14 mouse cellular contexts compared by ENCODE assay signal in the genomic region with DNA sequence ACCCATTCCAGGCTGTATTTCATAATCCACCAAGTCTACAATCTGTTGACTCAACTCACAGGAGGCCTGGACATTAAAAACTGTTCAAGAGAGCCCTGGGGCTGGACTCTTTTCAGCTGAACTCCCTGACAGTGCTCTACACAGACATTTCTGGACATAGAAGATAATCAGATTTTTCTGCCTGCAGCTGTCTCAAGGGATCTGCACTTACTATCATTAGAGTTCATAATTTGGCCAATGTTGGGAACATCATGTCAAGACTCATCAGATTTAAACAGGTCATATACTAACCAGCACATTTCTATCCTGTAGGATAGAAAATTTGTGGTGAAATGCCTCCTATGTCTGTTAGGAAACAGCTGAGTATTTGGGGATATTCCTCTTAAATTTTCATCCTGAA.
DNase-seq lines count a peak whose midpoint lies in the region.
"Had no signal": no experiment of that assay in that cellular context is flagged by ENCODE, and none has a peak within 500 bp of the region (broad histone marks: within the 10 kb centered on the region; RNA-seq: fewer than 3 reads in every experiment).

No protein-coding gene starts in this region.

- DNase-seq in MN1 (ENCODE audit: low spot score): peak; percentile 91
- no peak for DNase-seq in frontal cortex, postnatal 10 days (ENCODE audit: low spot score in 2 of 2)
- DNase-seq: adrenal gland, adult 2 months; adrenal gland, adult 8-10 months; adrenal gland, postnatal 10 days; adrenal gland, postnatal 14 days; adrenal gland, postnatal 25 days; adrenal gland, postnatal 36 days; B cell, adult 2 months; cerebellum, adult 11 months; cerebellum, adult 11-12 months; cerebellum, adult 18-20 months; cerebellum, adult 2 months; cerebellum, adult 8-10 months had no signal
